Mouse (Mus musculus) adrenal gland, adult (tissue): ENCODE data around the gene Nfya.

ENCODE experiments used
- DNase-seq, 2 experiments: peaks; one replicate each; pipeline ENCODE4 v3.0.0; 2022 to 2023; ENCODE audit warnings: low spot score in 1 of 2; ENCODE audit not compliant: inconsistent age in 2 of 2

The Nfya gene

GRCm38 (mm10) chr17:48431054-48431453, 21.3 kb upstream of the Nfya start:
- DNase-seq: no peak

- DNase-seq: no peak
Observed at GRCm38 (mm10) chr17:48430394-48430793, 20.7 kb upstream of the Nfya start.

- DNase-seq: no peak
Observed at GRCm38 (mm10) chr17:48427852-48428530, 18.3 kb upstream of the Nfya start.

- no peak for DNase-seq
Observed at GRCm38 (mm10) chr17:48426991-48427750, 17.5 kb upstream of the Nfya start.

GRCm38 (mm10) chr17:48425823-48426612, 16.3 kb upstream of the Nfya start:
- DNase-seq: no peak

- no peak for DNase-seq
Observed at GRCm38 (mm10) chr17:48424237-48424636, 14.5 kb upstream of the Nfya start.

GRCm38 (mm10) chr17:48419571-48419970, 9.9 kb upstream of the Nfya start:
- DNase-seq: no peak

- no peak for DNase-seq
Observed at GRCm38 (mm10) chr17:48418781-48419180, 9.1 kb upstream of the Nfya start.

- DNase-seq: no peak
Observed at GRCm38 (mm10) chr17:48418174-48418573, 8.5 kb upstream of the Nfya start.

GRCm38 (mm10) chr17:48417521-48417920, 7.8 kb upstream of the Nfya start:
- no peak for DNase-seq

GRCm38 (mm10) chr17:48416425-48417195, 6.9 kb upstream of the Nfya start:
- DNase-seq: peak in 1 of 2 experiments; percentile 70

GRCm38 (mm10) chr17:48416011-48416410, 6.3 kb upstream of the Nfya start:
- no peak for DNase-seq

GRCm38 (mm10) chr17:48411241-48411640, 1.5 kb upstream of the Nfya start:
- DNase-seq: peak in 1 of 2 experiments; percentile 47

- DNase-seq: no peak
Observed at GRCm38 (mm10) chr17:48410299-48410785, 636 bp upstream of the Nfya start.

- DNase-seq: peak; percentile 84 to 94
Observed at GRCm38 (mm10) chr17:48408526-48409291, 997 bp downstream of the Nfya start.

GRCm38 (mm10) chr17:48407910-48408525, 1.7 kb downstream of the Nfya start:
- no peak for DNase-seq

- DNase-seq: no peak
Observed at GRCm38 (mm10) chr17:48407154-48407553, 2.6 kb downstream of the Nfya start.

GRCm38 (mm10) chr17:48404706-48405105, 5.0 kb downstream of the Nfya start:
- DNase-seq: no peak

GRCm38 (mm10) chr17:48403848-48404247, 5.9 kb downstream of the Nfya start:
- no peak for DNase-seq

- DNase-seq: no peak
Observed at GRCm38 (mm10) chr17:48402751-48403150, 7.0 kb downstream of the Nfya start.
